Mouse (Mus musculus) bone marrow macrophage, adult 2 months (primary cell): ENCODE data around the gene Psmb1.

Experiments used
- CTCF ChIP-seq: IDR thresholded peaks from 2 replicates; pipeline ENCODE4 v1.5.1; 2012; ENCODE audit warnings: low read depth, mild to moderate bottlenecking, low read length, moderate library complexity
- POLR2A ChIP-seq: IDR thresholded peaks from 2 replicates; pipeline ENCODE4 v1.6.1; 2012; ENCODE audit warnings: mild to moderate bottlenecking, low read depth, low read length, borderline replicate concordance

GRCm38 (mm10) chr17:15429937-15430336 lies 69.6 kb downstream of the Psmb1 start:
- TF ChIP-seq CTCF: no peak
- no peak for TF ChIP-seq POLR2A
